Mouse (Mus musculus): ENCODE data around the gene Gm3594.
"Not testable (repeated sequence)": the region's sequence is repeated elsewhere in the genome, so short reads cannot be mapped to it uniquely, and the experiment has no call there.

The Gm3594 gene

DNA sequence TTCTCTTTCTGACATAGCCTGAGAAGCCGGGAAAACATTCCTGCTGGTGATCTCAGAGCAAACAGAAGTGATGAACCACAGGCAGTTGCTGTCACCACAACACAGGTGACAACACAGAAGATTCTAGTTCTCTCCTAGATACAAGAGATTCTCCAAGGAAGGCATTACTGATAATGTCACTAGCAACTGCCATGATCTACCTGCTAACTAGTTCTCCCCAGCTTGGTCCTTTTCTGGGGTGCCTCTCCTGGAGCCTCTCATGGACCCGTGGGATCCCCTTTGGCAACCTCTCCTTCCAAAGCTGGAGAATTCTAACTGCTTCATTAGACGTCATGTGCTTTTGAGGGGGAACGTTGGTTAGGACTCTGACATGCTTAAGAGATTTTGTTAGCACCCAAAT, at the start of gene Gm3594:
Gm3594 (minus strand) TSS at position 101 of the 400 bp plus-strand sequence.
- not testable (repeated sequence) for DNase-seq (ENCODE audit: low read depth, low spot score)

DNA sequence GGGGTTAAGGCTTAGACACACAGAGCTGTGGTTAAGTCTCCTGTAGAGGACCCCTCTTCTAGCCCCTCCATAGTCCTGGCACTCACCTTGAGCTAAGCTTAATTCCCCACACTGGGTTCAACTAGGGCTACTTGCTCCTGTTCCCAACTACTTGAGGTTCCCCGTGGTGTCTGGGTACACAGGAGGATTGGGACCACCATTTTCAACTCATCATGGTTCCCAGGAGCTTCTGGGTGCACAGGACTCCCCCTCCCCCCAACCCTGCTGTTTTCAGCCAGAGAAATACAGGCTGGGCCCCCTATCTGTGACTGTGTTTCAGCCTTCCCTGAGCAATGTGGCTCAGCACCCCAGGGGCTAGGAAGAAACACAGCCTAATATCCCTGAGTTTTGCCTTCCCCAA, 41.9 kb upstream of the Gm3594 start:
- not testable (repeated sequence) for DNase-seq (ENCODE audit: low read depth, low spot score)

DNA sequence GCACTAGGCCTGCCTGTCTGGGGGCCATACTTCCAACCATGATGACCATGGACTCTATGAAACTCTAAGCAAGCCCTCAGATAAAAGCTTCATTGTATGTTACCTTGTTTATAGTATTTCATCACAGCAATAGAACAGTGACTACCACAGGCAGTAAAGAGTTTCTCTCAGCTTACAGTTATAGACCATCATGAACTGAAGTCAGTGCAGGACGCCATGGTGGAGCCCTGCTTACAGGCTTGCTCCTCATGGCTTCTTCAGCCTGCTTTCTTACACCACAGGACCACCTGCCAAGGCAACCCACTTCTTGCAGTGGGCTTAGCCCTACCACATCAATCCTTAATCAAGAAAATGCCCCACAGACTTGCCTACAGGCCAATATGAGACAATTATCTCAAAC, 41.1 kb upstream of the Gm3594 start:
- not testable (repeated sequence) for DNase-seq (ENCODE audit: low read depth, low spot score)

DNA sequence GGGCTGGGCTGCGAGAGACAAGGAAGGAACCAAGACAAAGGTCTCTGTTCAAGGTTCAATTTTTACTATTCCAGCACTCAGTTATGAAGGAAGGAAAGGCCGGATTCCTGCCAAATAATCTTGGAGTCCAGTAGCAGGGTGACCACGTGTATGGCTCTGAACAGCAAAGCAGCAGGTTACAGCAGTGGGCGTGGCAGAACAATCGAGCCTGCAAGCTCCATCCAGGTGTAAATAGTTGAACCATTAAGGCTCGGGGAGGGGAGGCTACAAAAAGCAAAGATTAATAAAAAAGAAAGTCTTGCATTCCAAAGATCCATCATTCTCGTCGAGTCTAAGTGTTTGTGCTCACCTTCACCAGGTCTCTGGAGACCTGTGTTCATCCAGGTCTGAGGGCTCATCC, 37.7 kb upstream of the Gm3594 start:
- DNase-seq (ENCODE audit: low read depth, low spot score), result not testable (repeated sequence)

DNA sequence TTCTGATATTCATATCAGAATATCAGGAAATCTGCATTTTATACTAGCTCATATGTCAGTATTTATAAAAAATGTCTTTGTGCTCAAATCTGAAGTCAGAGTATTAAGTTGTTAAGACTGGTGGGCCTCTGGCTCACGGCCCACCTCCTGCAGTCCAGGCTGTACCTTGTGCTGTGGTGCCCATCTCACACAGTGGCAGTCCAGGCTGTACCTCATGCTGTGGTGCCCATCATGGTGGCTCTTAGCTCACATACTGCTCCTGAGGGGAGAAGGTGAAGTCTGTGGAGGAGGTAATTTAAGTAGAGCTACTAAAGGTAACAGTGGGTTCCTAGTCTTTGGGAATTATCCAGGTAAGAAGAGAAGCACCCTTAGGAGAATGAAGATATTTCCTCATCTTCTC, 27.4 kb upstream of the Gm3594 start:
- DNase-seq (ENCODE audit: low read depth, low spot score), result not testable (repeated sequence)

DNA sequence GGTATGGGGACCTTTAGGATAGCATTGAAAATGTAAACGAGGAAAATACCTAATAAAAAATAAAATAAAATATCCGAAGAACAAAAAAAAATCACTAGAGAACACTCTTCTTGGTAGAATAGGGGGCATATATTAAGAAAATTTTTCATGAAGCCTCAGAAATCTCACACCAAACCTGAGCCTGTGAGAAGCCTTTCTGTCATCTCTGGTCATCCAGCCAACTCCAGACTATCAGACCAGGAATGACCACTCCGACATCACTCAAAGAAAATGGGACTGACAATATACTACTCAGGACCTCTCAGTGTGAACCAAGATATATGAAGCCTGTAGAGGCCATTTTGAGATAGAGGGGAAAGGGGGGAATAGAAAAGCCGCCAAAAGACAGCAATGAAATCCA, 3.6 kb downstream of the Gm3594 start:
- not testable (repeated sequence) for DNase-seq (ENCODE audit: low read depth, low spot score)

DNA sequence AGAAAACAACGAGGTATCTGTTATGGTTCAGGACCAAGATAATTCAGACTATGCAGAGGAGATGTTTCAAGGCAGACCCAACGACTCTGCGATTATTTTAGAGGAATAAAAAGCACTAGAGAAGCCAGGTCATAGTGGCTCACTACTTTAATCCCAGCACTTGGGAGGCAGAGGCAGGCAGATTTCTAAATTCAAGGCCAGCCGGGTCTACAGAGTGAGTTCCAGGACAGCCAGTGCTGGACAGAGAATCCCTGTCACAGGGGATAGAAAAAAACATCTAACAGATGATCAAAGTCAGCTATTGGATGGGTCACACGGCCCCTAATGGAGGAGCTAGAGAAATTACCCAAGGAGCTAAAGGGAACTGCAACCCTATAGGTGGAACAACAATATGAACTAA, 4.2 kb downstream of the Gm3594 start:
- DNase-seq (ENCODE audit: low read depth, low spot score), result not testable (repeated sequence)

DNA sequence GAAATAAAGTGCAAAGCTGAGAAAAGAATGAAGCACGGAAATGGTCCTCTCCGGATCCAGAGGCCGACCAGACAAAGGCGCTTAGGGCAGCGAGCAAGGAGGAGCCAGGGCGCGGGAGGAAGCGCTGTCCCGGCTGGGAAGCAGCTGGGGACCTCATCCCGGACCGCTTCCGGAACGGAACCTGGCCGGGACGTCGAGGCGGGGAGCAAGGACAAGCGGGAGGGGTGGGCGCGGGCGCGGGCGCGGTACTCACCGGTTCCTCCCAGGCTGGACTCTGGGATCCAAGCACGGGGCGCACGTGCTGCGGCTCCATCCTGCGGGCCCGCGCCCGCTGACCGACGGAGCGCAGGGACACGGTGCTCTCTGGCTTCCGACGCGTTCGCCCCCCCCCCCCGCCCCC, 17.6 kb downstream of the Gm3594 start:
- not testable (repeated sequence) for DNase-seq (ENCODE audit: low read depth, low spot score)

DNA sequence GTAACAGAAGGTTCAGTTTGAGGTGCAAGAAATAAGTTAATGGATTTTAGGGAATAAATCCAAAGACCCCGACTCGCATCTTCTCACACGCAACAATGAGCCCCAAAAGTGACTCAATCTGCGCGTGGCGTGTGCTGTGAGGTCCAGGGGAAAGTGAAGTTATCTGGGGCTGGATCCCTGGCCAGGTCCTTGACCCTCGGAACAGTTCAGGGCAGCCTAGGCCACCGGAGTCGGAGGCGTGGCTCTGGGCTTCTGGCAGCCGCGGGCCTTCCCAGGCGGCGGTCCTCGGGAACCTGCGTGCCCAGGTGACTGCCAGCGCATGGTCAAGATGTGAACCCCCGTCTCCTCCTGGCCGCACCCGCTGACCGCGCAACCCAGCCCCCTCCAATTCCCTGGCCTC, 18.1 kb downstream of the Gm3594 start:
- not testable (repeated sequence) for DNase-seq (ENCODE audit: low read depth, low spot score)

DNA sequence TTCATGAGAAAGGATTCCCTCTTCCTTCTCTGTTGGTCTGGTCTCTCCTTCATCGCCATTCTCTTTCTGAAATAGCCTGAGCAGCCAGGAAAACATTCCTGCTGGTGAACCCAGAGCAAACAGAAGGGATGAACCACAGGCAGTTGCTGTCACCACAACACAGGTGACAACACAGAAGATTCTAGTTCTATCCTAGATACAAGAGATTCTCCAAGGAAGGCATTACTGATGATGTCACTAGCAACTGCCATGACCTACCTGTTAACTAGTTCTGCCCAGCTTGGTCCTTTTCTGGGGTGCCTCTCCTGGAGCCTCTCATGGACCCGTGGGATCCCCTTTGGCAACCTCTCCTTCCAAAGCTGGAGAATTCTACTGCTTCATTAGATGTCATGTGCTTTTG, 32.0 kb downstream of the Gm3594 start, which contains the start of gene Gm3591:
Gm3591 (minus strand) TSS at position 101 of the 400 bp plus-strand sequence.
- not testable (repeated sequence) for DNase-seq (ENCODE audit: low read depth, low spot score)

DNA sequence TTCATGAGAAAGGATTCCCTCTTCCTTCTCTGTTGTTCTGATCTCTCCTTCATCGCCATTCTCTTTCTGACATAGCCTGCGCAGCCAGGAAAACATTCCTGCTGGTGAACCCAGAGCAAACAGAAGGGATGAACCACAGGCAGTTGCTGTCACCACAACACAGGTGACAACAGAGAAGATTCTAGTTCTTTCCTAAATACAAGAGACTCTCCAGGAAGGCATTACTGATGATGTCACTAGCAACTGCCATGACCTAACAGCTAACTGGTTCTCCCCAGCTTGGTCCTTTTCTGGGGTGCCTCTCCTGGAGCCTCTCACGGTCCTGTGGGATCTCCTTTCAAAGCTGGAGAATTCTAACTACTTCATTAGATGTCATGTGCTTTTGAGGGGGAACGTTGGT, 54.2 kb downstream of the Gm3594 start, which contains the start of gene Gm16440:
Gm16440 (minus strand) TSS at position 101 of the 400 bp plus-strand sequence.
- DNase-seq (ENCODE audit: low read depth, low spot score), result not testable (repeated sequence)

Data from WW6 (cell line).